Mouse (Mus musculus) kidney, postnatal 10 days (tissue): ENCODE data around the gene Defb18.
"Not testable (repeated sequence)": the region's sequence is repeated elsewhere in the genome, so short reads cannot be mapped to it uniquely, and the experiment has no call there.

Experiments used
- DNase-seq: peaks from one replicate; pipeline ENCODE4 v3.0.0; 2021; ENCODE audit warnings: mixed read lengths

The Defb18 gene

GRCm38 (mm10) chr1:18237343-18237742, at the start of gene Defb18:
Defb18 (minus strand) TSS chr1:18237443.
- DNase-seq, result no peak

GRCm38 (mm10) chr1:18271095-18271494, 33.9 kb upstream of the Defb18 start:
- no peak for DNase-seq

- DNase-seq, result no peak
Measured at GRCm38 (mm10) chr1:18268845-18269244, 31.6 kb upstream of the Defb18 start.

GRCm38 (mm10) chr1:18265038-18265437, 27.8 kb upstream of the Defb18 start, which contains the start of gene Defb41:
Defb41 (minus strand) TSS chr1:18265138.
- DNase-seq, result no peak

GRCm38 (mm10) chr1:18245801-18246580, 8.7 kb upstream of the Defb18 start:
- not testable (repeated sequence) for DNase-seq

- no peak for DNase-seq
Measured at GRCm38 (mm10) chr1:18223385-18223945, 13.8 kb downstream of the Defb18 start.

- DNase-seq, result no peak
Measured at GRCm38 (mm10) chr1:18191719-18192118, 45.5 kb downstream of the Defb18 start.

GRCm38 (mm10) chr1:18190714-18191712, 46.2 kb downstream of the Defb18 start:
- no peak for DNase-seq
